Mouse (Mus musculus) WW6 (cell line): Measurements from ENCODE around the gene Haus8.
"Not testable (repeated sequence)": the region's sequence is repeated elsewhere in the genome, so short reads cannot be mapped to it uniquely, and the experiment has no call there.

Source experiments
- DNase-seq: peaks from one replicate; pipeline ENCODE4 v3.0.0-alpha.2; 2013; ENCODE audit warnings: low read depth, low spot score

Haus8 gene

GRCm38 (mm10) chr8:71286223-71286622, 13.5 kb upstream of the Haus8 start:
- not testable (repeated sequence) for DNase-seq

DNA sequence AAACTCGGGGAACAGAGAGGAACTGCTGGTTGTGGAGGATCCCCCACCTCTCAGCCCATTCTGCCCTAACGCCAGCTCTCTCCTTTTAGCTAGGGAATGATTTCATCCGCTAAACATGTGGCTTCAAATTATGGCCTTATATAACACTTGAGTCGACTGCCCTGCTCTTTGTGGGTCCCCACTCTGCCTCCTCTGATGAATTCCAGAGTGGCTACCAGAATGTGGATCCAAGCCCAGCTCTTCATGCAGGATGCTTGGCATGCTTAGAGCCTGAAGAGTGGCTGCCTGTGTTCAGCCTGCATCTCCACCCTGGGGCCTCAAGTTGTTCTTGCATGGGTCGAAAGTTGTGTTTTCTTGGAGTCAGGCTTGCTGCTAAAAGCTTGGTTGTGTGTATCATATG, 9.9 kb upstream of the Haus8 start:
- no peak for DNase-seq

GRCm38 (mm10) chr8:71281731-71282130, 9.0 kb upstream of the Haus8 start:
- DNase-seq, result not testable (repeated sequence)

DNA sequence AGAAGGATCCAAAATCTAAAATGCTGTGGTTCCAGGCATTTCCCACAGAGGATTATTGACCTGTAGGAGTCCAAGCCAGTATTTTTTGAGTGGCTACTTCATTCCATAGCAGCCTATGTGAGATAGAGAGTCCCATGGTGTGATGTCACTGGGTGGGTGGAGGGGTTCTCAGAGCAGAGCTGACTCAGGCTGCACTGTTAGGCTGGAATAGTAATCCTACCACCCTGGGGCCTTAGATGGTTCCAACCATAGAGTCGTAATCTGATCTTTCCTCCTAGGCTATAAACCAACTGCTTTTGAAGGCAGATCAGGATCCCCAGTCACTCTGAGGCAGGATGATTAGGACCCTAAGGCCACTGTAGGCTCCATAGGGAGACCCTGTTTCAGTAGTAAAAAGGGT, 6.7 kb upstream of the Haus8 start:
- DNase-seq, result not testable (repeated sequence)

GRCm38 (mm10) chr8:71276166-71276565, 3.4 kb upstream of the Haus8 start:
- DNase-seq, result no peak

DNA sequence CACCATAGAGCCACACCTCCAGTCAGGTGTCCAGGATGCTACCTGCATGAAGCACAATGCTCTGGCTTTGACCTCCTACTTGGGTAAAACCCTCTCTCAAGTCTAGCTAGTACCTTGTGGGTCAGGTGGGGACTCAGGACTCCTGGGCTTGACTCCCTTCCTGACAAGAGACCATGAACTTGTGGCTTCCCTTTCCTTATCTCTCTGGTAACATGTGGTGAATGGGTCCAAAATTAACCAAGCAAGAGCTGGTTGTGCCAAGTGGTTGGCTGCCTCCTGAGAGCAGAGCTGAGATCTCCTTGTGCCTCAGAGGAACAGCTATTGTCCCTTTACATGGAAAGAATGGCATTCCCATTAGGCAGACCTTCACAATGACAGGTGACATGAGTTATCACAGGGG, 1.7 kb upstream of the Haus8 start:
- DNase-seq, result no peak

DNA sequence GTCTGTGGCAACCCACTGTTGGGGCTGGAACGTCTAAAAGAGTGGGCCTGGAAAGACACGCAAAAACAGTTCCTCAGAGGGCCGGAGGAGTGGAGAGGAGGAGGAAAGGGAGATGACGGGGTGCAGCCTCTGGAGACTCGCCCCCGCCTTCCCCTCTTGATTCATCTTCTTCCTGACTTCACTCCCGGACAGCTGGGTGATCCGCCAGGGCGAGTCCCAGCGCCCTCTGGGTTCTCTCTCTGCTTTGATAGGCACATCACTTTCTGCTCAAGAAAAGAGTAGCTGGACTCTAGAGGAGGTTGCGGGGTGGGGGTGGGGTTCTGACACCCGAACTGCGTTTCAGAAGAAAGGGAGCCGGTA, 397 bp upstream of the Haus8 start:
- DNase-seq, result no peak

DNA sequence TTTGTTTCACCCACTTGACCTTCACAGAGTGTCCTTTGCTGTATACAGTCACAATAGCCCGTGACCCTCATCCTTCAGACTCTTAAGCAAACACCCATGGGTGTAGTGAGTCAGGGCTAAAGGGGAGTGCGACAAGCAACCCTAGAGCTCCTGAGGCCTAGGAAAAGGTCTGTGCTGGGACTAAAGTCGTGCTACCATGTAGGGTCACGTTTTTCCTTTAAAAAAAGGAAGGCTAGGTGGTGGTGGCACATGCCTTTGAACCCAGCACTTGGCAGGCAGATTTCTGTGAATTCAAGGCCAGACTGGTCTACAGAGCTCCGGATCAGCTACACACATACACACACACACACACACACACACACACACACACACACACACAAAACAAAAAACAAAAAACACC, 1.1 kb downstream of the Haus8 start:
- DNase-seq, result no peak

DNA sequence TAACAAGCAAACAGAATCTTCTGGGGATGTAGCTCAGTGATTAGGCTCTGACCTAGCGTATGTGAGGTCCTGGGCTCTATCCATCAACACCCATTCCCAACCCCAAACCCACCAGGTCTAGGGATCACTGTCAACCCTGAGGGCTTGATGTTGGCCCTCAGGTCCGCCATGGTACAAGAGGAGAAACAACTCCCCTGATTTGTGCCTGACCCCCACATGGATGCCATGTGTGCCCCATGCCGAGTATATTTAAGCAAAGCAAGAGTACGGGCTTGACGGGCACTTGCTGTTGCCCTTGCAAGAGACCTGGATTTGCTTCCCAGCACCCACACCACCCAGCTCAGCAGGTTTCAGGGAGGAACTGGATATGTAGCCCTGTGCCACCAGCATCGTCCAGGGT, 4.4 kb downstream of the Haus8 start:
- not testable (repeated sequence) for DNase-seq

- DNase-seq, result no peak
These were observed 5.0 kb downstream of the Haus8 start for GRCm38 (mm10) chr8:71267690-71268089.

DNA sequence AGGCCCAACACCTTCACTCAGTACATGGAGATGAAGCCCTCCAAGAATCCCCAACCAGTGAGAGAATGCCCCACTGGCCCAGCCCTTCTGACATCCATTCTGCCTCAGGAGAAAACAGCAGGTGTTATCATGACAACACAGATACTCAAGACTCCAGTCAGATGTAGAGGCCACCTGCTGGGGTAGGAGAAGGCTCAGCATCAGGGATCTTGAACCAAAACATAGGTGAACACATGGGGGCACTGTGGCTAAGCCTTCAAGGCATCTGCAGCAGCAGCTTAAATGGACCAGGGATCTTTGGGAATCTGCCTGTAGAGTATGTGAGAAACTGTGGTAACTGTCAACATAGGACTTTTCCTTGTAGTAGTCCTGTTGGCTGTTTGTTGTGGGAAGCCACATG, 11.5 kb downstream of the Haus8 start:
- DNase-seq, result peak; percentile 59

DNA sequence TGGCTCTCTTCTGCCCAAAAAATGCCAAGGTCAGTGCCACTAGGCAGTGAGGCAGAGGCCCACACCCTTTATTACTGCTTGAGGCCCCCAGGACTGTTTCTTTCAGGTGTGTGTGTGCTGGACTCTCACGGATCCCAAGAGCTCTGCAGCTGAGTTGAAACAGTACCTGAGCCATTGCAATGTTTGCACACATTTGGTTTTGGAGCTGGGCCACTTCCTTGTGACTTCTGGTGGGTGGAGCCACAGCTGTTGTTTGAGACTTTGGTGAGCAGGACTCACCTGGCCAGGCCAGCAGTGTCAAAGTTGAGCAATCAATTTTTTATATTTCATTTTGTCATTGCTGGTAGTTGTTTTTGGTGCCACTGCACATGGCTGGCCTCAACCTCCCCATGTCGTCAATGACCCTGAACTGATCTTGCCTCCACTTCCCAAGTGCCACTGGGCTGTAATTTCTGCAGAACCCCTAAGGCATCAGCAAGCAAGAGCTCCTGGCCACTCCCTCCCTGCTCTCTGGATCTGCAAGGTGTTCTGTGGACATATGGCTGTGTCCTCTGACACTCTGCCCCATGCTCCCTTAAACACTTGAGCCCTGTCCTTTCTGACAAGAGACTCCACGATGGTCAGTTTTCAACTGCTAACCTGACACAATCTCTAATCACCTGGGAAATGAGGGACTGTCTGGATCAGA, 16.0 kb downstream of the Haus8 start:
- DNase-seq, result no peak

GRCm38 (mm10) chr8:71248203-71248602, 24.5 kb downstream of the Haus8 start:
- no peak for DNase-seq

DNA sequence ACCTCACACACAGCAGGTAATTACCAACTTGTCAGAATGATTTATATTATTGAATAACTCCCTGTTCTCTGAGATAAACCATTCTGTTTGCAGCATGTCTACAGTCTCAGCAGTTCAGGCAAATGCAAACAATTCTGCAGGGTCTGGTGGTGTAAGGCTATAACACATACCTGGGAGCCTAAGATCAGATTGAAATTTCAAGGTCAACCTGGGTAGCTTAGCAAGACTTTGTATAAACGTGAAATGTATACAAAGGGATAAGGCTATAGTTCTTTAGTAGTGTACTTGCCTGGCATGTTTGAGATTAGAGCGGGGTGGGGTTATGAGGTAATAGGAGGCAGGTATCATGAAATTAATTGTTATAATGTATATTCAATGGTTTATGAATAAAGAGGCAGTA, 30.0 kb downstream of the Haus8 start:
- no peak for DNase-seq

GRCm38 (mm10) chr8:71224560-71224959, 48.2 kb downstream of the Haus8 start:
- DNase-seq, result no peak

GRCm38 (mm10) chr8:71214266-71214665, 58.5 kb downstream of the Haus8 start:
- DNase-seq, result not testable (repeated sequence)

DNA sequence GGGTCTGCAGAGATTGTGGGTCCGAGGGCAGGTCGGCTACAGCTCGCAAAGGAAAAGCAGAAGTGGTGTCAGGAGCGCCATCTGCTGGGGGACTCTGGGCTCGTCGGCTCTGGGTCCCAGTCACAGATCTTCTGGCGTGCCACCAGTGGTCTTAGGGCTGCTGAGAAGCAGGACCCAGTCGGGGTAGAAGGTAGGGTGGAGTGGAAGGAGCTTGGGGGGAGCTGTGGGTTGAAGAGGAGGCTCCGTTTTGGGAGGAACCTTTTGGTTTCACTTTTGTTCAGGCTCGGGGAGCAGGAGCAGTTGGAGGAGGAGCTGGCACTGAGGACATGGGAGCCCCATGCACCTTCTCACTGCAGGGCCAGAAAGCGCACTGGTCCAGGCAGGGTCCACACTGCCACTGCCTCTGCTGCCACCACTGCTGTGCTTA, 67.2 kb downstream of the Haus8 start:
- not testable (repeated sequence) for DNase-seq
